Mouse (Mus musculus) midbrain, embryonic 13.5 days (tissue): Measurements from ENCODE around the gene Nkx6-2. TPM values are rescaled to one million over a fixed set of nuclear protein-coding genes. Genes with fewer than 3 reads are reported as not detected.

ENCODE experiments used
- ATAC-seq: fragments of 200-750 bp; cut with Nextera tagmentation; 2 replicates; pipeline ENCODE4 v1.8.0; 2017; ENCODE audit warnings: mild to moderate bottlenecking, moderate TSS enrichment, moderate library complexity
- H3K27ac ChIP-seq: fragments of 300-500 bp; sonication (generic); 2 replicates; pipeline ENCODE4 v1.5.1; 2015; ENCODE audit warnings: inconsistent platforms, mild to moderate bottlenecking, moderate library complexity
- H3K27me3 ChIP-seq: fragments of 300-500 bp; sonication (generic); 2 replicates; pipeline ENCODE4 v1.6.1; 2015; ENCODE audit warnings: mild to moderate bottlenecking, inconsistent platforms
- H3K36me3 ChIP-seq: fragments of 300-500 bp; sonication (generic); 2 replicates; pipeline ENCODE4 v1.6.1; 2015; ENCODE audit warnings: mild to moderate bottlenecking, inconsistent platforms
- H3K4me1 ChIP-seq: fragments of 300-500 bp; sonication (generic); replicated peaks from 2 replicates; pipeline ENCODE4 v1.6.1; 2015; ENCODE audit warnings: inconsistent platforms
- H3K4me2 ChIP-seq: fragments of 300-500 bp; sonication (generic); replicated peaks from 2 replicates; pipeline ENCODE4 v1.6.1; 2015; ENCODE audit warnings: moderate library complexity, mild to moderate bottlenecking, inconsistent platforms
- H3K4me3 ChIP-seq: fragments of 300-500 bp; sonication (generic); replicated peaks from 2 replicates; pipeline ENCODE4 v1.5.1; 2015; ENCODE audit warnings: mild to moderate bottlenecking, inconsistent platforms
- H3K9ac ChIP-seq: fragments of 300-500 bp; sonication (generic); replicated peaks from 2 replicates; pipeline ENCODE4 v1.6.1; 2015; ENCODE audit warnings: mild to moderate bottlenecking, inconsistent platforms
- H3K9me3 ChIP-seq: fragments of 300-500 bp; sonication (generic); 2 replicates; pipeline ENCODE4 v1.6.1; 2016; ENCODE audit warnings: mild to moderate bottlenecking, inconsistent platforms
- WGBS: fragments of 180-500 bp; shearing (Covaris S2); methylation state at CpG from one replicate; pipeline ENCODE4 v1.1.7; 2015; 5-methylcytosine and 5-hydroxymethylcytosine counted together
- polyA plus RNA-seq: library from polyadenylated mRNA; unstranded; fragments of >200 nt; fragmentation: Nextera tagmentation; extraction: Ambion mirVana; gene quantifications from 2 replicates; pipeline ENCODE4 v1.2.1, GENCODE M21; 2015

The Nkx6-2 gene
- polyA plus RNA-seq, result 7.6 and 10.8 TPM in 2 replicates

DNA sequence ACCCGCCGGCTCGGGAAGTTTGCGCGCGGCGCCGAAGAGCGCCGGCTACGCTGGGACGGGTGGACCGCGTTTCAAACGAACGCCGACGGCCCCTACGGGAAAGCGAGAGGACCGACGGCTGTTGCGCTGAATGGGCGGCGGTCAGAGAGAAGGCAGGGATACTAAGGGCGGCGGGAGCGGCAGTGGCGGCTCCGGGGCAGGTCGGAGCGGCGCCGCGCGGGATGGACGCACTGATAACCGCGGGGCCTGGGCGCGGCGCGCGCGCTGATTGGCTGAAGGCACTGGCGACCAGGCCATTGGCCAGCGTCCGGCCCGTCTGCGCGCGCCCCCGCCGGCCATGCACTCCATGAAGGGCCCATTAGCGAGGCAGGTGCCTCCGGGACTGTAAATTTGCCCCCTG lies at the start of gene Nkx6-2:
Gene Nkx6-2, minus strand, starts transcription at position 203 of the 400 bp plus-strand sequence.
- peak within 1 kb of the TSS; percentile 44 for H3K4me3 ChIP-seq
- H3K9ac ChIP-seq, result peak within 1 kb of the TSS; percentile 55
- H3K27ac ChIP-seq, result no peak within 1 kb of the TSS
- peak within 1 kb of the TSS; percentile 59 for H3K4me2 ChIP-seq
- H3K27me3 ChIP-seq, result peaks cover 100% of the 10 kb centered on the region
- peaks cover 45% of the 10 kb centered on the region for H3K4me1 ChIP-seq
- H3K9me3 ChIP-seq, result no peaks in the 10 kb centered on the region
- ATAC-seq, result peak; percentile 63
- WGBS, result under 1% methylated on average over 56 of the region's 56 CpGs
- peaks cover 5% of the 10 kb centered on the region for H3K36me3 ChIP-seq

GRCm38 (mm10) chr7:139625156-139625555 lies 42.6 kb upstream of the Nkx6-2 start:
- H3K4me2 ChIP-seq, result no peak overlapping the region
- 89% methylated on average over 9 of the region's 9 CpGs for WGBS
- no peaks in the 10 kb centered on the region for H3K4me1 ChIP-seq
- H3K27me3 ChIP-seq, result no peaks in the 10 kb centered on the region
- no peak overlapping the region for H3K27ac ChIP-seq
- H3K9ac ChIP-seq, result no peak overlapping the region
- no peak overlapping the region for H3K4me3 ChIP-seq
- ATAC-seq, result no peak
- H3K36me3 ChIP-seq, result no peaks in the 10 kb centered on the region
- no peaks in the 10 kb centered on the region for H3K9me3 ChIP-seq

DNA sequence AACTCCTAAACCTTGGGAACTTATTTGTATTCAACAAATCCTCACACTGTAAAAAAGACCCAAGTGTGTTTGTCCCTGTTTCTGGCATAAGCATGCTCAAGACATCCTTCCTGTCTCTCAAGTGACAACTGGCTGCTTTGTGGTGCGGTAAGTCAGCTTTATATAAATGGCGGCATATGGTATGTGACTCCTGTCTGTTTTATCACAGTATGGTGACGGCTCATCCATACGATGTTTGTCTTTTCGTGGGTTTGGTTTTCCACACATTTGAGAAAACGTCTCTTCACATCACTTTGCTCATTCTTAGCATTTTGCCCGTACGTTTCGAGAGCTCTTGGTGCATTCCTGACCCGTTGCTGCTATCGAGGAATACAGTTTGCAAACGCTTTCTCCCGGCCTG lies 40.0 kb upstream of the Nkx6-2 start:
- Histone ChIP-seq H3K4me3 (no peak overlapping the region), H3K4me2 (no peak overlapping the region), H3K9ac (no peak overlapping the region), H3K9me3 (no peaks in the 10 kb centered on the region), H3K4me1 (no peaks in the 10 kb centered on the region), H3K27ac (no peak overlapping the region), H3K36me3 (no peaks in the 10 kb centered on the region), H3K27me3 (peaks cover 5% of the 10 kb centered on the region)
- no peak for ATAC-seq
- 91% methylated on average over 13 of the region's 13 CpGs for WGBS

- Histone ChIP-seq H3K27ac (no peak overlapping the region), H3K4me1 (peaks cover 11% of the 10 kb centered on the region), H3K27me3 (peaks cover 32% of the 10 kb centered on the region), H3K36me3 (no peaks in the 10 kb centered on the region), H3K9ac (no peak overlapping the region), H3K4me2 (no peak overlapping the region), H3K9me3 (no peaks in the 10 kb centered on the region), H3K4me3 (no peak overlapping the region)
- WGBS, result 43% methylated on average over 12 of the region's 12 CpGs
- peak; percentile 82 for ATAC-seq
Measured at GRCm38 (mm10) chr7:139615767-139616766, 33.5 kb upstream of the Nkx6-2 start.

DNA sequence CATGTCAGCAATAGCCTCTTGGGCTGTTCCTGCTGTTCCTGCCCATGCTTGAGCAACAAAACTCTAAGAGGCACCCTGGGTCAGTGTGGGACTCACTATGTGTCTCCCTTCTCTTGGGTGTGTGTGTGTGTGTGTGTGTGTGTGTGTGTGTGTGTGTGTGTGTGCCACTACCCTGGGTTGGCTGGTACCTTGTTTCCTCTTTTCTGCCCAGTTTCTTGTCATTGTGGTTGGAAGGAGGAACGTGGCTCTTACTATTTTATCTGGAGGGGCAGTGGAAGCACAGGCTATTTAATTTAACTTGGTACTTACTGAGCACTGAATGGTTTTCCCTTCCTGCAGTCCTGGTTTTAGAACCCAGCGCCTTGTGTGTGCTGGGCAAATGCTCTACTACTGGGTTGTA lies 27.7 kb upstream of the Nkx6-2 start:
- Histone ChIP-seq H3K36me3 (no peaks in the 10 kb centered on the region), H3K27me3 (peaks cover 26% of the 10 kb centered on the region; the same call in 1 of the 2 replicates), H3K4me3 (no peak overlapping the region), H3K4me2 (no peak overlapping the region), H3K4me1 (no peaks in the 10 kb centered on the region), H3K27ac (no peak overlapping the region), H3K9ac (no peak overlapping the region), H3K9me3 (no peaks in the 10 kb centered on the region)
- ATAC-seq, result no peak
- WGBS, result 94% methylated on average over 2 of the region's 2 CpGs

- no peaks in the 10 kb centered on the region for H3K36me3 ChIP-seq
- no peak for ATAC-seq
- H3K4me2 ChIP-seq, result no peak overlapping the region
- H3K9me3 ChIP-seq, result no peaks in the 10 kb centered on the region
- 77% methylated on average over 6 of the region's 6 CpGs for WGBS
- no peak overlapping the region for H3K4me3 ChIP-seq
- H3K27me3 ChIP-seq, result peaks cover 60% of the 10 kb centered on the region
- H3K9ac ChIP-seq, result no peak overlapping the region
- H3K4me1 ChIP-seq, result no peaks in the 10 kb centered on the region
- no peak overlapping the region for H3K27ac ChIP-seq
Measured at GRCm38 (mm10) chr7:139595862-139596261, 13.3 kb upstream of the Nkx6-2 start.

GRCm38 (mm10) chr7:139595311-139595710 lies 12.7 kb upstream of the Nkx6-2 start:
- Histone ChIP-seq H3K27ac (no peak overlapping the region), H3K9ac (no peak overlapping the region), H3K4me1 (no peaks in the 10 kb centered on the region), H3K9me3 (no peaks in the 10 kb centered on the region), H3K36me3 (no peaks in the 10 kb centered on the region), H3K4me2 (no peak overlapping the region), H3K27me3 (peaks cover 61% of the 10 kb centered on the region), H3K4me3 (no peak overlapping the region)
- ATAC-seq, result no peak
- WGBS, result 73% methylated on average over 6 of the region's 6 CpGs

DNA sequence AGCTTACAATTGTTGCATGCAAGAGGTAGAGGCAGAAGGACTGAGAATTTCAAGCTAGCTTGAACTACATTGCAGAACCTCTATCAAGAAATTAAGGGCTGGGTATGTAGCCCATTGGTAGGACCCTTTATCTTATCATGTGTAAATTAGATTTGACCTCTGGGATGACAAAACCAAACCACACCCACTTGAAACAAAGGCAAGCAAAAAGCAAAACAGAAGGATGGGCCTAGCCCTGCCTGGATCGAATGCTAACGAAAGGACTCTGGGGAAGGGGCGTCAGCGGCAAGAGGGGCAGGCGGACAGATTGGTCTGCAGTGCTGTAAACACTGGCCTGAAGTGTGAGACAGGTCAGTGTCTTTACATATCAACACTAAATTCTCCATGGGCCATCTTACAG lies 8.7 kb upstream of the Nkx6-2 start:
- H3K27me3 ChIP-seq, result peaks cover 86% of the 10 kb centered on the region
- no peak for ATAC-seq
- 89% methylated on average over 5 of the region's 5 CpGs for WGBS
- H3K27ac ChIP-seq, result no peak overlapping the region
- H3K4me2 ChIP-seq, result no peak overlapping the region
- H3K9me3 ChIP-seq, result no peaks in the 10 kb centered on the region
- H3K36me3 ChIP-seq, result no peaks in the 10 kb centered on the region
- peaks cover 6% of the 10 kb centered on the region; the same call in 1 of the 2 replicates for H3K4me1 ChIP-seq
- H3K9ac ChIP-seq, result no peak overlapping the region
- H3K4me3 ChIP-seq, result no peak overlapping the region

GRCm38 (mm10) chr7:139590302-139590701 lies 7.7 kb upstream of the Nkx6-2 start:
- ATAC-seq, result peak; percentile 53; the same call in 1 of the 2 replicates
- peaks cover 14% of the 10 kb centered on the region for H3K4me1 ChIP-seq
- H3K9me3 ChIP-seq, result no peaks in the 10 kb centered on the region
- H3K4me2 ChIP-seq, result no peak overlapping the region
- H3K27me3 ChIP-seq, result peaks cover 90% of the 10 kb centered on the region
- WGBS, result 36% methylated on average over 3 of the region's 3 CpGs
- no peaks in the 10 kb centered on the region for H3K36me3 ChIP-seq
- no peak overlapping the region for H3K27ac ChIP-seq
- no peak overlapping the region for H3K9ac ChIP-seq
- H3K4me3 ChIP-seq, result no peak overlapping the region

GRCm38 (mm10) chr7:139587919-139588318 lies 5.3 kb upstream of the Nkx6-2 start:
- WGBS, result 24% methylated on average over 7 of the region's 7 CpGs
- Histone ChIP-seq H3K4me1 (peaks cover 27% of the 10 kb centered on the region), H3K4me3 (no peak overlapping the region), H3K9me3 (no peaks in the 10 kb centered on the region), H3K27ac (no peak overlapping the region), H3K4me2 (no peak overlapping the region), H3K36me3 (no peaks in the 10 kb centered on the region), H3K9ac (no peak overlapping the region), H3K27me3 (peaks cover 96% of the 10 kb centered on the region)
- ATAC-seq, result no peak

DNA sequence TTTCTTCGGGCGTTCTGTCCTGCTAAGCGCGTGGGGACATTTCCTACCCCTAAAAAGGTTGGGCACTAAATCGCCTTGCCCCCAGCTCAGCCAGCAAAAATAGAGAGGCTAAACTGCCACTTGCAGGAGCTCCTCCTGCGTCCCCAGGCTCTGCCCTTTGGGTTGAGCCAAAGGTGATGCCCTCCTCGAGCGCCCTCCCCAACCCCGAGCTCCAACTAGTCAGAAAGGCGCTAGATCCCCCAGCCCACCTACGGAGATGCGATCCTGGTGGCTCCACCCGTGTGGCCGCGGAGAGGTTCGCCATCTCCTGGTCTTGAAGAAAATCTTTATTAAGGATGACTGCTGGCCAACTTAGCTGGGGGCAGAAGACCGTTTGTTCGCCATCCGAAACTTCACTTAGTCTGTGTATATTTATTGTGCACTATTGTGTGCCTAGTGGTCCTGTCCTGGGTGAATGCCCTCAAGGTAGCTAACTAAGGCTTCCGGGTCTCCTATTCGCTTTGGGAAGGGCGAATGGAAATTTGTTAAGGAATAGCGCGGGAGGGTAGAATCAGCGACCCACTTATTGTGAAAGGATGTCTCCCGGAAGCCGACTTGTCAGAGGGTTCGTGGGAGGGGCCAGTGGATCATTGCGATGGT lies 2.7 kb upstream of the Nkx6-2 start:
- 2% methylated on average over 29 of the region's 29 CpGs for WGBS
- H3K4me2 ChIP-seq, result 0 out of 2 replicates have a peak overlapping the region, but pooled peaks have one; percentile 25

More for the DNA sequence above, 2.7 kb upstream of the Nkx6-2 start:
- Histone ChIP-seq H3K27ac (no peak overlapping the region), H3K36me3 (no peaks in the 10 kb centered on the region), H3K9ac (no peak overlapping the region), H3K9me3 (no peaks in the 10 kb centered on the region), H3K4me1 (peaks cover 50% of the 10 kb centered on the region), H3K4me3 (0 out of 2 replicates have a peak overlapping the region, but pooled peaks have one; percentile 5), H3K27me3 (peaks cover 100% of the 10 kb centered on the region)
- no peak for ATAC-seq
